Mouse (Mus musculus) liver, postnatal 0 days (tissue): ENCODE data around the gene Mia2. TPM values are rescaled to one million over a fixed set of nuclear protein-coding genes. Genes with fewer than 3 reads are reported as not detected.
A peak's percentile ranks its signal among the peaks of the same experiment; 100 is the strongest.

Experiments
- ATAC-seq: fragments of 200-750 bp; cut with Nextera tagmentation; 2 replicates; pipeline ENCODE4 v1.8.0; 2017; ENCODE audit warnings: mild to moderate bottlenecking, moderate library complexity
- DNase-seq: peaks from one replicate; pipeline ENCODE4 v3.0.0-alpha.2; 2016
- H3K27ac ChIP-seq: fragments of 300-500 bp; sonication (generic); 2 replicates; pipeline ENCODE4 v1.5.1; 2014; ENCODE audit warnings: antibody characterized with exemption, moderate library complexity, mild to moderate bottlenecking, low read depth
- H3K27me3 ChIP-seq: fragments of 300-500 bp; sonication (generic); 2 replicates; pipeline ENCODE4 v1.6.1; 2014; ENCODE audit warnings: low read length, control low read depth, mixed read lengths; ENCODE audit not compliant: insufficient read depth
- H3K36me3 ChIP-seq: fragments of 300-500 bp; sonication (generic); replicated peaks from 2 replicates; pipeline ENCODE4 v1.6.1; 2014; ENCODE audit warnings: mild to moderate bottlenecking, control low read depth, low read length, moderate library complexity, mixed read lengths; ENCODE audit not compliant: insufficient read depth
- H3K4me1 ChIP-seq: fragments of 300-500 bp; sonication (generic); 2 replicates; pipeline ENCODE4 v1.6.1; 2014; ENCODE audit warnings: antibody characterized with exemption, mild to moderate bottlenecking, control low read depth; ENCODE audit not compliant: insufficient read depth
- H3K4me2 ChIP-seq: fragments of 300-500 bp; sonication (generic); 2 replicates; pipeline ENCODE4 v1.6.1; 2014; ENCODE audit warnings: low read depth, mild to moderate bottlenecking, low read length, moderate library complexity, mixed read lengths
- H3K4me3 ChIP-seq: fragments of 300-500 bp; sonication (generic); 2 replicates; pipeline ENCODE4 v1.5.1; 2014; ENCODE audit warnings: low read depth, low read length
- H3K9ac ChIP-seq: fragments of 300-500 bp; sonication (generic); replicated peaks from 2 replicates; pipeline ENCODE4 v1.6.1; 2014; ENCODE audit warnings: mild to moderate bottlenecking, moderate library complexity
- H3K9me3 ChIP-seq: fragments of 300-500 bp; sonication (generic); 2 replicates; pipeline ENCODE4 v1.6.1; 2016; ENCODE audit warnings: mild to moderate bottlenecking, control low read depth, low read length, mixed read lengths
- CTCF ChIP-seq: sonication (generic); IDR thresholded peaks from 2 replicates; pipeline ENCODE4 v1.5.1; 2016; ENCODE audit warnings: antibody characterized with exemption, low read depth
- EP300 ChIP-seq: IDR thresholded peaks from 2 replicates; pipeline ENCODE4 v1.6.1; 2016; ENCODE audit warnings: antibody characterized with exemption, low read depth, mild to moderate bottlenecking
- WGBS: fragments of 180-500 bp; shearing (Covaris S2); extraction: QIAGEN DNeasy Blood & Tissue Kit; methylation state at CpG from one replicate; pipeline ENCODE4 v1.1.7; 2014; ENCODE audit not compliant: insufficient replicate concordance; 5-methylcytosine and 5-hydroxymethylcytosine counted together
- polyA plus RNA-seq: library from polyadenylated mRNA; unstranded; fragments of >200 nt; fragmentation: Nextera tagmentation; extraction: Ambion mirVana; gene quantifications from 2 replicates; pipeline ENCODE4 v1.2.1, GENCODE M21; 2015

Mia2 gene
- polyA plus RNA-seq, 1 experiment from 2014 or later: 74.3 TPM

GRCm38 (mm10) chr12:59166557-59166956, 71.0 kb downstream of the Mia2 start:
- Histone ChIP-seq H3K9me3 (no peaks in the 10 kb centered on the region), H3K27me3 (no peaks in the 10 kb centered on the region), H3K9ac (no peak overlapping the region), H3K36me3 (peaks cover 65% of the 10 kb centered on the region), H3K4me1 (no peaks in the 10 kb centered on the region), H3K4me2 (no peak overlapping the region), H3K4me3 (no peak overlapping the region), H3K27ac (no peak overlapping the region)
- DNase-seq (no peak), ATAC-seq (no peak)
- no peak for TF ChIP-seq EP300
- TF ChIP-seq CTCF: no peak
- WGBS: 87% methylated on average over 4 of the region's 4 CpGs

DNA sequence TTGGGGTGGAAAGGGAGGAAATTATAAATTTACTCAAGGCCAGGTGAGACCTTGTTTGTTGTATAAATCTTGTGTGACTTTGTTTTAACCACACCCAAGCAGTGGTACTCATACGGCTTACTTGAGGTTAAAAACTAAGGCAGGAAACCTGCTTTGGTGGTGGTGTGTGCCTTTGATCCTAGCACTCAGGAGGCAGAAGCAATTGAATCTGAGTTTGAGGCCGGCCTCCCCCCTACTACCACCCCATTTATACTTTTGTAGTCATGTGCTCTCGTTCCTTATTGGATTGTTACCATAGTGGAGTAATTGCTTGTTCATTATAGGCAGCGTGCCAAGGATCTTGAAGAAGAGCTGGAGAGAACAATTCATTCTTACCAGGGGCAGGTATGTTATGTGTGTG, 74.3 kb downstream of the Mia2 start:
- ATAC-seq (no peak), DNase-seq (no peak)
- Histone ChIP-seq H3K27me3 (no peaks in the 10 kb centered on the region), H3K9me3 (no peaks in the 10 kb centered on the region), H3K4me2 (no peak overlapping the region), H3K36me3 (peaks cover 55% of the 10 kb centered on the region), H3K4me3 (no peak overlapping the region), H3K27ac (no peak overlapping the region), H3K9ac (no peak overlapping the region), H3K4me1 (no peaks in the 10 kb centered on the region)
- 89% methylated on average over 4 of the region's 4 CpGs for WGBS
- TF ChIP-seq CTCF: no peak
- no peak for TF ChIP-seq EP300

GRCm38 (mm10) chr12:59177814-59178213, 82.2 kb downstream of the Mia2 start:
- 86% methylated on average over 3 of the region's 3 CpGs for WGBS
- H3K4me1 ChIP-seq: no peaks in the 10 kb centered on the region
- H3K4me3 ChIP-seq: no peak overlapping the region
- no peaks in the 10 kb centered on the region for H3K27me3 ChIP-seq
- DNase-seq: no peak
- H3K27ac ChIP-seq: no peak overlapping the region
- no peak overlapping the region for H3K4me2 ChIP-seq
- H3K36me3 ChIP-seq: peaks cover 84% of the 10 kb centered on the region
- no peak for TF ChIP-seq EP300
- no peak for TF ChIP-seq CTCF
- no peak for ATAC-seq
- no peaks in the 10 kb centered on the region for H3K9me3 ChIP-seq
- H3K9ac ChIP-seq: no peak overlapping the region

DNA sequence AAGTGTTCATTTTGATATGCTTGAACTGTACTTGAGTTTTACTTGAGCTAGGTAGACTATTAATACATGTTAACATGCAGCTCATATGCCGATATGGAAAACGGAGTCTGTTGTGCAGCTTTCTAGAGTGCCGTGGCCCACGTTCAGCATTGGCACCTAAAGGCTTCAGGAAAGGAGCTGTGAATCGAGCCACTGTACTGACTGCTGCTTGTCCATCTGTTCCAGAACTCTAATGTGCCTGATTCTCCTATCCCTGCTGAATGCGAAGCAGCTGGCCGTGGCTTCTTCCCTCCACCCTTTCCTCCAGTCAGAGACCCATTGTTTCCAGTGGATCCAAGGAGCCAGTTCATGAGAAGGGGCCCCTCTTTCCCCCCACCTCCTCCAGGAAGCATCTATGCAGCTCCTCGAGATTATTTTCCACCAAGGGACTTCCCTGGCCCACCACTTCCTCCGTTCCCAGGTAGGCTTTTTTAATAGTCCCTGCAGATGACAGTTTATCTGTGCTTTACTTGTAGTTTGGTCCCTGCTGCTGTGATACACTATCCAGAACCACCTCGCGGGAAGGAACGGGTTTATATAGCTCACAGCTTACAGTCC, 92.6 kb downstream of the Mia2 start:
- Histone ChIP-seq H3K36me3 (peaks cover 58% of the 10 kb centered on the region), H3K9me3 (no peaks in the 10 kb centered on the region), H3K27me3 (no peaks in the 10 kb centered on the region), H3K4me3 (no peak overlapping the region), H3K4me1 (no peaks in the 10 kb centered on the region), H3K27ac (no peak overlapping the region), H3K9ac (no peak overlapping the region), H3K4me2 (no peak overlapping the region)
- WGBS: 84% methylated on average over 12 of the region's 12 CpGs
- no peak for TF ChIP-seq EP300
- no peak for TF ChIP-seq CTCF
- no peak for ATAC-seq
- no peak for DNase-seq

GRCm38 (mm10) chr12:59193637-59194036, 98.0 kb downstream of the Mia2 start:
- Histone ChIP-seq H3K9ac (no peak overlapping the region), H3K9me3 (no peaks in the 10 kb centered on the region), H3K4me1 (no peaks in the 10 kb centered on the region; the same call in 1 of the 2 replicates), H3K4me3 (no peak overlapping the region), H3K4me2 (no peak overlapping the region), H3K27ac (no peak overlapping the region), H3K36me3 (peaks cover 14% of the 10 kb centered on the region; the same call in 1 of the 2 replicates), H3K27me3 (no peaks in the 10 kb centered on the region)
- no peak for DNase-seq
- 67% methylated on average over 3 of the region's 3 CpGs for WGBS
- TF ChIP-seq EP300 (no peak), CTCF (no peak)
- no peak for ATAC-seq

- peak overlapping the region; percentile 40 for H3K4me2 ChIP-seq
- no peaks in the 10 kb centered on the region for H3K27me3 ChIP-seq
- peak overlapping the region; percentile 5; the same call in 1 of the 2 replicates for H3K27ac ChIP-seq
- H3K4me3 ChIP-seq: no peak overlapping the region
- H3K9ac ChIP-seq: no peak overlapping the region
- DNase-seq: no peak
- H3K4me1 ChIP-seq: no peaks in the 10 kb centered on the region; the same call in 1 of the 2 replicates
- ATAC-seq: peak; percentile 76
- whole genome bisulfite sequencing: 38% methylated on average over 9 of the region's 9 CpGs
- H3K9me3 ChIP-seq: no peaks in the 10 kb centered on the region
- peak; percentile 84 for TF ChIP-seq EP300
- TF ChIP-seq CTCF: no peak
- H3K36me3 ChIP-seq: peaks cover 14% of the 10 kb centered on the region; the same call in 1 of the 2 replicates
These were observed 98.9 kb downstream of the Mia2 start for GRCm38 (mm10) chr12:59194341-59195003.
